Mouse (Mus musculus) olfactory bulb, adult 2 months (tissue): Measurements from ENCODE around the gene Gda. TPM values are rescaled to one million over a fixed set of nuclear protein-coding genes. Genes with fewer than 3 reads are reported as not detected.
A peak's percentile ranks its signal among the peaks of the same experiment; 100 is the strongest.

Source experiments
- H3K27ac ChIP-seq: fragments of 200-500 bp; 2 replicates; pipeline ENCODE4 v1.5.1; 2012; ENCODE audit warnings: low read depth, low read length; ENCODE audit not compliant: insufficient read depth
- H3K4me1 ChIP-seq: fragments of 200-500 bp; 2 replicates; pipeline ENCODE4 v1.6.1; 2012; ENCODE audit warnings: low read length; ENCODE audit not compliant: control insufficient read depth, insufficient read depth
- H3K4me3 ChIP-seq: fragments of 200-500 bp; 2 replicates; pipeline ENCODE4 v1.5.1; 2012; ENCODE audit warnings: mild to moderate bottlenecking, low read depth, low read length, moderate library complexity; ENCODE audit not compliant: insufficient read depth
- CTCF ChIP-seq: fragments of 200-500 bp; IDR thresholded peaks from 2 replicates; pipeline ENCODE4 v1.5.1; 2012; ENCODE audit warnings: low read depth, mild to moderate bottlenecking, low read length, moderate library complexity; ENCODE audit not compliant: insufficient read depth
- POLR2A ChIP-seq: fragments of 200-500 bp; IDR thresholded peaks from 2 replicates; pipeline ENCODE4 v1.6.1; 2012; ENCODE audit warnings: mild to moderate bottlenecking, low read depth, low read length, moderate library complexity; ENCODE audit not compliant: insufficient read depth
- WGBS: fragments of 180-500 bp; shearing (Covaris S2); methylation state at CpG from one replicate; pipeline ENCODE4 v1.1.7; 2018; 5-methylcytosine and 5-hydroxymethylcytosine counted together
- polyA plus RNA-seq: library from polyadenylated mRNA; stranded (reverse); fragments of >200 nt; gene quantifications from 2 replicates; pipeline ENCODE4 v1.2.4, GENCODE M21; 2012; ENCODE audit warnings: low replicate concordance; ENCODE audit not compliant: missing spikeins, insufficient read depth, insufficient read length

The Gda gene
- polyA plus RNA-seq = 178 TPM in 1 of 2 replicates, not detected in the other

DNA sequence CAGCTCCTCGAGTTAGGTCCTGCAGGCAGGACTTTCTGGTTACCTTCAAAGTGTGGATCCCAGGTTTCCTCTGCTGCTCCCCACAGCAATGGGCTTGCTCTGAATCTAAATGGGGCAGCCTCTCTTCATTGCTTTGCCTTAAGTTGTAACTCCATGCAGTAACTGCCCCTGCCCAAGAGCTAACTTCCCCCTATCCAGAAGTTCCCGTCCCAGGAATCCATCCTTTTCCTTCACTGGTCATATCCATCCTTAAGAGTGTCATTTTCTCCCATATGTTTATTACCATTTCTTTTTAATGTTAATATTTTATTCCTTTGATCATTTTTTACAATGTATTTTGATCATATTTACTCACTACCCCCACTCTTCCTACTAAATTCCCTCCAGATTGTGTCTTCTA is at the start of gene Gda:
Gda (minus strand) TSS at position 101 of the 400 bp plus-strand sequence.
- TF ChIP-seq POLR2A (no peak), CTCF (no peak)
- Histone ChIP-seq H3K27ac (peak within 1 kb of the TSS; percentile 58), H3K4me3 (peak within 1 kb of the TSS; percentile 59), H3K4me1 (no peaks in the 10 kb centered on the region)
- 75% methylated on average over 2 of the region's 2 CpGs for WGBS

DNA sequence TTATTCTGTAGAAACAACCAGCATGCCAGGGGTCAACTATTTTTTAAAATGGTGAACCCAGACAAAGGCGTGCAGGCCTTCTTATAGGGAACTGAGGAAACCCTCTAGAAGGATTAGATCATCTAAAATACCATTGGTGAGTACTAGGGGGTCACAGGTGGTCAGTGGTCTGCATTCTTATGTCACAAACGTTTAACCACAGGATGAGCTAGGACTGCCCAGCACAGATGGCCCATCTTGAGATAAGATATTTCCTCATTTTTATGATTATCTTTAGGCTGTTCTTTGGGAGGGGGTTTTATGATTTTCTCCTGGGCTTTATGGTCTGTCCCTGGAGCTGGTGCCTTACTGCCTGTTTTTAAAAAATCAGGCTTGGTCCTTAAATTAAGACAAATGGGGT is 47.0 kb upstream of the Gda start:
- Histone ChIP-seq H3K4me1 (no peaks in the 10 kb centered on the region), H3K4me3 (no peak overlapping the region), H3K27ac (no peak overlapping the region)
- WGBS = 84% methylated on average over 2 of the region's 2 CpGs
- TF ChIP-seq POLR2A (no peak), CTCF (no peak)

DNA sequence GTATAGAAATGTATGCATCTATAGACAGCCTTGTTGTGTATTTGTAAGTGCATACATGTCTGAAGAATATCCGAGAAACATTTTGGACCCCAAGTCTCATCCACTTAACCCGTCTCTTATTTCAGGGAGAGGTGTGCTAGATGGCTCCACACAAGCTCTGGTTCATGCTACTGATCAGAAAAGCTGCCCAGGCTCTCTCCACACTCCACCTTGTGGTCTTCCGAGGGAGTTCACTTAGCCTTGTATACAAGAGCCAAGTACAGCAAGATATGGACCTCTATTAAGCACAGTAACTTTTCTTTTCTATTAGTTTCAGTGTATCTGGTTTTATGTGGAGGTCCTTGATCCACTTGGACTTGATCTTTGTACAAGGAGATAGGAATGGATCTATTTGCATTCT is 36.9 kb upstream of the Gda start:
- Histone ChIP-seq H3K4me1 (0 out of 2 replicates have a peak, but pooled peaks cover 3% of the 10 kb centered on the region), H3K4me3 (no peak overlapping the region), H3K27ac (no peak overlapping the region)
- WGBS = 68% methylated on average over 3 of the region's 3 CpGs
- TF ChIP-seq CTCF (no peak), POLR2A (no peak)

DNA sequence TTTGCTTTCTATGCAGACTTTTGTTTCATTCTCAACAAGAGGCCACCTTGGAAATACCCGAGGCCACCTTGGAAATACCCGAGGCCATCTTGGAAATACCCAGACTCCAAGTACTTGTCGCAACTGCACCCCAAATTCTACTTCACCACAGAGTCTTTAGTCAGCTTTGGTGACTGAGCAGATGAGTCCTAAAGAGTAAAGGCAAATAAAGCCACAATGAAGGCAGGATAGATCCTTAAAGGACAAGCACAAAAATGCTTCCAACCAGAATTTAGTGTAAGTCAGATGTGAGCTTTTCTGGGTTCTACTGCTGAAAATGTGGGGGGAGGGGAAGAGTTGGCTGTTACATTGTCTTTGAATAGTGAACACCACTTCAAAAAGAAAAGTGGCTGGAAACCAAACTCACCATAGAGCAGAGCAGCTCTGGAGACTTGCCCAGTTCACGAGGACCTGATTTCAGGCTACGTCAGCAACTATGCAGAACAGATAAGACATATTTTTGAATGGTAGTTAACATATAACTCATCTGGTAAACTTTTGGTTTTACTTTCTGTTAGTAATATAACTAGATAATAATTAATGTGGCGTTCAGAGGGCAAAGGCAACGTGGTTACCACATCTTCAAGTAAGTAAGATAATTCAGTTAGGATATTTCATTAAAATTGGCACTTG is 34.5 kb upstream of the Gda start:
- Histone ChIP-seq H3K4me1 (0 out of 2 replicates have a peak, but pooled peaks cover 3% of the 10 kb centered on the region), H3K27ac (no peak overlapping the region), H3K4me3 (no peak overlapping the region)
- TF ChIP-seq POLR2A = no peak
- no peak for TF ChIP-seq CTCF
- WGBS = 81% methylated on average over 7 of the region's 7 CpGs

DNA sequence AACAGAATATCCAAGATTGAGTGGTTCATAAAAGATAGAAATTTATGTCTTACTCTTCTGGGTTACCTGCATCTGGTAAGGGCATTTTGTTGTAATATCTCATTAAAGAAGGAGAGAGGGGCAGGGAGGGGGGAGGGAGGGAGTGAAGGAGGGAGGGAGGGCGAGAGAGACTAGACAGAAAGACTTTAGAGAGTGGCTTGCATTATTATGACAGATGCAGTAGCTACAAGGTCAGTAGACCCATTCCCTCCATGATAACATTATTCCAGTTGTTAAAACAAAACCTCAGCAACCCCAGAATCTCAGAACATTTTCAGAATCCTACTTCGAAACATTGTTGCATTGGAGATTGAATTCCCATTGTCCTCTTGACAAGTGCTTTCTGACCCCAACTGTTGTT is 33.9 kb upstream of the Gda start:
- 96% methylated on average over 2 of the region's 2 CpGs for WGBS
- Histone ChIP-seq H3K4me1 (0 out of 2 replicates have a peak, but pooled peaks cover 3% of the 10 kb centered on the region), H3K4me3 (no peak overlapping the region), H3K27ac (no peak overlapping the region)
- no peak for TF ChIP-seq POLR2A
- no peak for TF ChIP-seq CTCF

DNA sequence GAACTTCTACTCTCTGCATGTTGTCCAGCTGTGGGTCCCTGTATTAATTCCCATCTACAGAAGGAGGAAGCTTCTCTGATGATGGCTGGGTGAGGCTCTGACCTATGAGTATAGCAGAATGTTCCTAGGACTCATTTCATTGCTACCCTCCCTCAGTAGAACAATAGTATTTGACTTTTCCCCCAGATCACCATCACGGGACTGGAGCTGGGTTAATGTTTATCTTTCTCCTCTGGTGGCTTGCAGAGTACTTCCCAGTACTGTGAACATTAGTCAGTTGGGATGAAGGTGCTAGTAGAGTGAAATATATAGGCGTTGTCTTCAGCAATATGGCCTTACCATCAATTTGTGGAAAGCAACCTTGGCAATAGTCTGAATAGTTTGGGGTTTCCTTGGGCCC is 31.5 kb upstream of the Gda start:
- 86% methylated on average over 2 of the region's 2 CpGs for WGBS

DNA sequence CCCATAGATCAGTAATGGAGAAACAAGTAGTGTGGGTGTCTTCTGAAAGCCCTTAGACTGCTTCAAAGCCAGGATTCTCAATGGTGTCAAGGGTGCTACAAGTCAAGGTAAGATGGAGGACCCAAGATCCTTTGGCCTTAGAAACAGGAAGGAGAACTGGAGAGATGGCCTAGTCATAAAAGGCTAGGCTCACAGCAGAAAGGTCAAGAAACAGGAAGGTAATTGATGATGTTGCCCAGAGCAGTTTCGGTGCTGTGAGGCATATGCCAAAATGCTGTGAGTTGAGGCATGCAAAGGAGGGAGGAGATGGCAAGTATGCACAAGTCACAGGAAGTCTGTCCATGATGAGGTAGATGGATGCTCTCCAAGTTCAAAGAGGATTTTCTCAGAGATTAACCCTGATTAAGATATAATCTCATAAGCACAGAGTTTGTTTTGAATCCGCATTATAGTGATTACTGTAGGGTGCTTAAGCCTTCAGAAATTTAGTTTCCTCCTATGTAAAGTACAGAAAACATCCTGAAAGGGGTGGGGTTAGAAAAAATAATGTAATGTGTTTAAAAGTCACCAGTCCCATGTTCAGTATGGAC is 26.2 kb upstream of the Gda start:
- 95% methylated on average over 2 of the region's 2 CpGs for WGBS
- TF ChIP-seq CTCF (no peak), POLR2A (no peak)
- H3K4me1 ChIP-seq = no peaks in the 10 kb centered on the region
- no peak overlapping the region for H3K27ac ChIP-seq
- H3K4me3 ChIP-seq = no peak overlapping the region

More for the DNA sequence above, 31.5 kb upstream of the Gda start:
- TF ChIP-seq CTCF = no peak
- no peak for TF ChIP-seq POLR2A
- H3K4me3 ChIP-seq = no peak overlapping the region
- no peak overlapping the region for H3K27ac ChIP-seq
- H3K4me1 ChIP-seq = 0 out of 2 replicates have a peak, but pooled peaks cover 3% of the 10 kb centered on the region

DNA sequence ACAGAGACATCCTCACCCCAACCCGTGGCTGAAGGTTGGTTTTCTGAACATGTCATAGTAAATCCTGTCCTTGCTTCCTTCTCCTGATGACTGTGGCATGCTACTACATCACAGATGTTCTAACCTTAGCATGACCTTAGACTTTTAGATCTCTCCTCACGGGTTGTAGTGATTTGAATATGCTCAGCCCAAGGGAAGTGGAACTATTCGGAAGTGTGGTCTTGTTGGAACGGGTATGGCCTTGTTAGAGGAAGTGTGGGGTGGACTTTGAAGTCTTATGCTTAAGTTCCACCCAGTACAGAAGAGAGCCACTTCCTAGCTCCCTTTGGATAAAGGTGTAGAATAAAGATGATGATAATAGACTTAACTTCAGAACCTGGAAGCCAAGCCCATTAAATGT is 22.6 kb upstream of the Gda start:
- no peak overlapping the region for H3K4me3 ChIP-seq
- TF ChIP-seq CTCF = no peak
- TF ChIP-seq POLR2A = no peak
- H3K4me1 ChIP-seq = no peaks in the 10 kb centered on the region
- H3K27ac ChIP-seq = no peak overlapping the region
- 87% methylated on average over 4 of the region's 4 CpGs for WGBS

DNA sequence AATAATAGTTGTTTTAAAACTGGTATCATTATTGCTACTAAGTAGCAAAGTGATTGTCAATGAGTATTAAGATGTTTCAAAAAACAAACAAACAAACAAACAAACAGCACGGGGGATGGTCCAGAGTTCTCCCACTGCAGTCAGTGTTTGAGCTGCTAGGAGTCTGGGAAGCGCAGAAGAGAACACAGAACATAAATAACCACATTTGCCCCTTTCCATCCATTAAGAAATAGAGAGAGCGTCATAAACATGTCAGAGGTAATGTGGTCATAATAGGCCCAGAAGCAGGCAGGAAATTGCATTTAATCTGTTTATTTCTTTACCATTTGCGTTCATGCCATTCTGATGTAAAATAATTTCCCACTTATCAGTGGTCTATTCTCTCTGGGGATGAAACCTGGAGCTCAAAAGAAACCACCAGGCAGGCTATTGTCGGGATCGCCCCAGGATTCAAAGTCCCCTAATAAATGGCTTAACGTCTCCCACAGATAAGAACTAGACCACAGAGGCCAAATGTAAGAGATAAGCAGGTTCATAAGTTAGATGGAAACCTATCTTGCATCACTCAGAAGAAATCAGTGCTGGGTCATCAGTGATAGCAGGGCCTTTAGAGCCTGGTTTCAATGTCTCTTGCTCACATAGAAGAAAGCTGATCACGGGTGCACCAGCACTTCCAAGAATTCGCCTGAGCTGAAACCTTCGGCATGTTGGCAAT is 20.7 kb upstream of the Gda start:
- WGBS = 88% methylated on average over 10 of the region's 10 CpGs
- Histone ChIP-seq H3K4me3 (no peak overlapping the region), H3K4me1 (no peaks in the 10 kb centered on the region), H3K27ac (no peak overlapping the region)
- TF ChIP-seq CTCF = no peak
- no peak for TF ChIP-seq POLR2A
